Mouse (Mus musculus): Measurements from ENCODE around the gene Serpinb9. TPM values are rescaled to one million over a fixed set of nuclear protein-coding genes. Genes with fewer than 3 reads are reported as not detected.
"Not testable (repeated sequence)": the region's sequence is repeated elsewhere in the genome, so short reads cannot be mapped to it uniquely, and the experiment has no call there.

The Serpinb9 gene
- total RNA-seq, 2 experiments from 2014 or later: 3.4 to 4.1 TPM

DNA sequence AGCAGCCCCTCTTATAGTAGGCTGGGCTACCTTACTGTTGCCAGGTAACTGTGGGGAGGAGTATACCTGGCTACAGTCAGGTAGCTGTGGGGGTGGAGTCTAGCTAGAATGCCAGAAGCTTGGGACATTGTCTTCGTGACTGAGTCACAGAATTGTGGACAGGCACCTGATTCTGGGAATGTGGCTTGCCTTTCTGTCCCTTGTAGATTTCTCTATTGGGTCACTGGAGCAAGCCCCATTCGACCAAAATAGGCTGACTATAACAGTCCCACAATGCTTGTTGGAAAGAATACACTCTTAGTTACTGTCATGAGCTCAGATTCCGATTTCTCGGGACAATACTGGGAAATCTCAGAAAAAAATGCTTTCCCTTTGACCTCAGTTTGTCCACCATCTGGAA is 8.0 kb upstream of the Serpinb9 start:
- no peak for DNase-seq (ENCODE audit: low spot score in 2 of 2)

DNA sequence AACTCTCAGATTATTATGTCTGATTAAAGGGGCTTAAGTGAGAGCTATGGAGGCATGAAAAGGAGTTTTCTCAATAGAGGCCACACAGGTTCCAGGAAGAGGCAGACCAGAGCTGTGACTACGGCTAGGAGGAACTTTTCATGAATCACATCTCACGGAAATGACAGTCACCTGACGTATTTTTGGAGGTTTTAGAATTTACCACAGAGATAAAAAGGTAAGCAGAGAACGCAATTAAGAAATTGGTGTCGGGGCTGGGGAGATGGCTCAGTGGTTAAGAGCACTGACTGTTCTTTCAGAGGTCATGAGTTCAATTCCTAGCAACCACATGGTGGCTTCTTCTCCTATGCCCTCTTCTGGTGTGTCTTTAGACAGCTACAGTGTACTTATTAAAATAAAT is 1.7 kb upstream of the Serpinb9 start:
- DNase-seq (ENCODE audit: low spot score in 2 of 2): no peak

DNA sequence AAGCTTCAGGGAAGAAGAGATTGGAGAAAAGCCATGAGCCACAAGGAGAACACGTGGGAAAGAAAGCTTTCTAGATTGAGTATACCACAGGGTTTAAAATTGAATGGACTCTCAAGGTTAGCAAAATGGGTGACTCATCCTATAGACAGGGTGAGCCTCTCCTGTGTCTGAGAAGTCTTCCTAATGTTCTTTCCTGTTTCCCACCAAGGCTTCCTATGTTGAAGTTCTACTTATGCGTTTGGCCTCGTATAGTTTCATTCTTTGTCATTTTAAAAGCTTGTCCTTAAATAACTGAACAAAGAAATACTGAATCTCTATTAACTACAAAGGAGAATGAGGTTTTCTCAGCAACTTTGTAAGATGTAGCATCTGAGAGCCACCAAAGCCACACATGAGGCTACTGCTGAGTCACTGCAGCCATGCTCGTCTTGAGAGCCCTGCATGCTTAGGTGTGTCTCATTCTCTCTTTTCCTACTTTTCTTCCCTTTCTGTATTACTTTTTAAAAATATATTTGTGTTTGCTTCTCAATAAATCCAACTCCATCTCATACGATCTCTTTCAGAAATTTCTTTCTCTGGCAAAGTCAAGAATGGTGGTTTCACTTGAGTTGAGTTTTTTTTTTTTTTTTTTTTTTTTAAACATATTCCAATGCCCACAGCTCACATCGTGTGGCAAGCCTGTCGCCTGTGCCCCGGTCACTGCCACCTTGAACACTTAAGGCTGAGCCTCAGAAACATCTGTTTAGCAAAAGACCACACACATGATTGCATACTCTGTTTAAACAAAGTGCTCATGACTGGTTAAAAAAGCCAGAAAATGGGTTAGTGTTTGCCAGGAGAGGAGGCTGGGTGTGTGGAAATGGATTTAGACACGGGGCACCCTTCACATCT is 718 bp downstream of the Serpinb9 start:
- DNase-seq (ENCODE audit: low spot score in 2 of 2): no peak

DNA sequence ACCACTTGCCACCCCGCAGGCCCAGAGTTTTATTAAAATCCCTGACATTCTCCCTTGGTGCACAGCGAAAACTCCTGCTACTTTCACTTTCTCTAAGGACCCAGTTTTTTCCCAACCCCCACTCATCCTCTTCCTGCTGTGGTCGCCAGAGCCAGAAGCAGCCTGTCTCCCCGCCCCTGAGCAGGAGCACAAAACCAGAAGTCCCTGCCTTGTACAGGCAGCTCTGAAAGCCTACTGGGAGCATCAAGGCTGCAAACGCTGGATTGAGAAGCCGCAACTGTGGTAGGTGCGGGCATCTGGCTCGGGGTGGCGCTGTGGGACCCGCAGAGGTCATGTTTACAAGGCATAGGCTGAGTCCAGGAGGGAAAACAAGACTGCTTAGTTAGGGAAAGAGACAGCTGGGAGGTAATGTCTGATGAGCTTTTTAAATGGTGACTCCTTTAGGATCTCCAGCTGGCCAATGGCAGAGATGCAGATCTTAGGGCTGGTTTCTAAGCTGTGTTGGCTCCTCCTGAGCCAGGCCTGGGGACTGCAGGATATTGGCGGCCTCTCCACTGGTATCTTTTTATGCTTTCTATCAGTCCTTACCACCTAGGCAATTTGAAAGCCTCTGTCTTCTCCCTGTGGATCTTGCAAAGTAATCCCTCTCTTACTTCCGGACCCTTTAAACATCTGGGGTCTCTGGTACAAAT is 1.5 kb downstream of the Serpinb9 start:
- DNase-seq (ENCODE audit: low spot score in 2 of 2): peak; percentile 54 to 79

DNA sequence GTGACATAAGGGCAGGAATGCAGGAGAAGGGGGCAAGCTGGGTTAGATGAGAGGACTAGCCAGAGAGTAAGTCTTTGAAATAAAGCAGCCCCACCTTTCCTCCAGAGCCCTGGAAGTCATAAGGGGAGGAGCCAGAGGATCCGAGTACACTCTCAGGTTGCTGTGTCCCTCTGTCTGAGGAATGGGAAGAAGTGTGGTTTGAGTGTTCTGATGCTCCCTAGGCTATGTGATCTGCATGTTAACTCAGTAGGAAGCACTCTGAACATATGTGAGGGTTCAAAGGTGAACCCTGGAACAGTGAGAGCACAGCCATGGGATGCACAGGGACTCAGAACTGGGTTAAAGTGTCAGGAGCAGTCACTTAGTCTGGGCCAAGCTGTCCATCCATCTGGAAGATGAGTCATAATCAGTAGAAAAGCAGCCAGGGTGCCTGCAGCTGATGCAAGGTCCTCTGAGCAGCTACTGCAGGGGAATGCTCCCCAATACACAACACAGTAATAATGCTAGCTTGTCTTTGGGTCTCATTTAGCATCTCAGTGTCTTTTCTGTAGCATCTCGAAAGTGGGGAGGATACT is 2.5 kb downstream of the Serpinb9 start:
- no peak for DNase-seq (ENCODE audit: low spot score in 2 of 2)

DNA sequence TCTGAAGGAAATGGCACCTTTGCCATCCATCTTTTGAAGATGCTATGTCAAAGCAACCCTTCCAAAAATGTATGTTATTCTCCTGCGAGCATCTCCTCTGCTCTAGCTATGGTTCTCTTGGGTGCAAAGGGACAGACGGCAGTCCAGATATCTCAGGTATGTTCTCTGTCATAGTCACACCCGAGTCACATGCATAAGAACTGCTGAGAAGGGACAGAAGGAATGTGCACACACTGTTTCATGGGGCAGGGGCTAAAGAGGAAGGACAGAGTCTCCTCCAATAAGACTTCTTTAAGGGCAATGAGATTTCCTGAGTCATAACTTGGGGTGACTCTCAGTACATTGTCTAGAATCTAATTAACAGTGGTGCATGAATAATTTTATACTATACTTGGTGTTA is 3.5 kb downstream of the Serpinb9 start:
- DNase-seq (ENCODE audit: low spot score in 2 of 2): no peak

DNA sequence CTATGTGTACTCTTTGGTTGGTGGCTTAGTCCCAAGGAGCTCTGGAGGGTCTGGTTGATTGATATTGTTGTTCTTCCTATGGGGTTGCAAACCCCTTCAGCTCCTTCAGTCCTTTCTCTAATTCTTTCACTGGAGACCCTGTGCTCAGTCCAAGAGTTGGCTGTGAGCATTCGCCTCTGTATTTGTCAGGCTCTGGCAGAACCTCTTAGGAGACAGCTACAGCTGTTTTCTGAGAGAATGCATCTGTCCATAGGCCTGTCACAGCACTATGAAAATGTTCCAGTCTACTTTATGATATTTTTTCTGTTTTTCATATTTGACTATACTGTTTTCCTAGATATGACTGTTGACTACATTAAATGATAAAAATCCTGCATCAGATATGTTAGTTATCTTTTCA is 9.3 kb downstream of the Serpinb9 start:
- no peak for DNase-seq (ENCODE audit: low spot score in 2 of 2)

DNA sequence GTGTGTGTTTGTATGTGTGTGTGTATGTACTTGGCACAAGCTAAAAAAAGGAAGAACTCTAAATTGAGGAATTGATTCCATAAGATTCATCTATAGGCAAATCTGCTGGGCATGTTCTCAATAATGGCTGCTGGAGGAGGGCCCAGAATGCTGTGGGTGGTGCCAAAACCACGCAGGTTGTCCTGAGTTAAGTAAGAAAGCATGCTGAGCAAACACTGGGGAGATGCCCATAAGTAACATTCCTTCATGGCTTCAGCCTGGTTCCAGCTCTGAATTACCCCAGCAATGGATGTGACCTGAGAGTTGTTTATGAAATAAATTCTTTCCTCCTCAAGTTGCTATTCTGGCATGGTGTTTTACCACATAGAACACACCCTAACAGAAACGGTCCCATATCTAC is 10.2 kb downstream of the Serpinb9 start:
- DNase-seq (ENCODE audit: low spot score in 2 of 2): no peak

DNA sequence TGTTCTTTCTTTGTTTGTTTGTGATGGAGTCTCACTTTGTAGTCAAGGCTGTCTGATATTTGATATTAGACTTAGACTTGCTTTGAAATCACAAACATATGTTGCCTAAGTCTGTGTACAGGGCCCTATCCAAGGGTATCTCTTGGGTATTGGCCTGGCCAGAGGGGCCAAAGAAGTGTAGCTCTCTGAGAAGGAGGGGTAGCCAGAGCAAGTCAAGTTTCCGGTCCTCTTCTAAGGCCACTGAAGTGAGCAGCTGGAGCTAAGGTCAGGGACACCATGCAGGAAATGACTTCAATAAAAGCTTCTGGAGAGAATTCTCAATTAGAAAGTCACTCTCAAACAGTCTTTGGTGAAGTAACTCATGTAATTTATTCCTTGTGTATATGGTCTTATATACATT is 19.3 kb downstream of the Serpinb9 start:
- no peak for DNase-seq (ENCODE audit: low spot score in 2 of 2)

DNA sequence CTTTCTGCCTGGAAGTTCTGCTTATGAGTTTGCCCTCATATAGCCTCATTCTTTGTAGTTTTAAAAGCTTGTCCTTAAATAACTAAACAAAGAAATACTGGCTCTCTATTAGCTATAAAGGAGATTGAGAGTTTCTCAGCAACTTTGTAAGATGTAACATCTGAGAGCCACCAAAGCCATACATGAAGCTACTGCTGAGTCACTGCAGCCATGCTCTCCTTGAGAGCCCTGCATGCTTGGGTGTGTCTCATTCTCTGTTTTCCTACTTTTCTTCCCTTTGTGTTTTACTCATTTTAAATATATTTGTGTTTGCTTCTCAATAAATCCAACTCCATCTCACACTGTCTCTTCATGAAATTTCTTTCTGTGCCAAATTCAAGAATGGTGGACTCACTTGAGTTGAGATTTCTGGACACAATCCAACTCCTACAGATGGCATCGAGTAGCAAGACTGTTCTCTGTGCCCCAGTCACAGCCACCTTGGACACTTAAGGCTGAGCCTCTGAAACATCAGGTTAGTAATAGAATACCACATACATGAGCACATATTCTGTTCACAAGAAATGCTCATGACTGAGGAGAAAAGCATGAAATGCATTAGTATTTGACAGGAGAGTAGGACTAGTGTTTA is 23.5 kb downstream of the Serpinb9 start:
- DNase-seq (ENCODE audit: low spot score in 2 of 2): no peak

DNA sequence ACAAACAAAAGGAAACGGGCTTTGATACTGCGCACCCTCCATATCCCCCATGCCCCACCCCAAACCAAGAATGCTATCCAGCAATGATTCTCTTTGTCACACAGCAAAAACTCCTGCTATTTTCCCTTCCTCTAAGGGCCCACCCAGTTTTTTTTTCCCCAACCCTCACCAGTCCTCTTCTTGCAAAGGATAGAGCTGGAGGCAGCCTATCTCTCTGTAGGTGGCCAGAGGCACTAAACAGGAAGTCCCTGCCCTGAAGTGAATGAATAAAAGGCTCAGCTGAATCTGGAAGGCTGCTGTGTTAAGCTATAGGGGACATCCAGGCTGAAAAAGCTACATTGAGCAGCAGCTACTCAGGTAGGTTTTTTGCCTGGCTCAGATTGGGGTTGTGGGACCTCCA is 24.2 kb downstream of the Serpinb9 start, which contains the start of gene Serpinb9b:
Serpinb9b (plus strand) TSS at position 173 of the 400 bp plus-strand sequence.
- DNase-seq (ENCODE audit: low spot score in 2 of 2): no peak

DNA sequence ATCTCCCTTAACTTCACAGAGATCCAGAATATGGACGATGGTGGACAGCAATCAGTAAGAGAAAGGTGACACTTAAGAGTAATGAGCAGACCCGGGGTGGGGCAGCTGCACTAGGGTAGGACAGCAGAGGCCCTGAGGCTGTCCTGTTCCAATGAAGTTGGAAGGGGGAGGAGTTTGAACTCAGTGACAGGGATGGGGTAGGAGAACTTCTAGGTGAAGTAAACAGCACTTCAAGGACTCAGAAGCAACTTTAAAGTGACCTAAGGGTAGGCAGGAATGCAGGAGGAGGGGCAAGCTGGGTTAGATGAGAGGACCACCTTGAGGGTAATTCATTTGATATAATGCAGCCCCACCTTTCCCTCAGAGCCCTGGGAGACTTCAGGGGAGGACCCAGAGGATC is 25.1 kb downstream of the Serpinb9 start:
- DNase-seq (ENCODE audit: low spot score in 2 of 2): no peak

DNA sequence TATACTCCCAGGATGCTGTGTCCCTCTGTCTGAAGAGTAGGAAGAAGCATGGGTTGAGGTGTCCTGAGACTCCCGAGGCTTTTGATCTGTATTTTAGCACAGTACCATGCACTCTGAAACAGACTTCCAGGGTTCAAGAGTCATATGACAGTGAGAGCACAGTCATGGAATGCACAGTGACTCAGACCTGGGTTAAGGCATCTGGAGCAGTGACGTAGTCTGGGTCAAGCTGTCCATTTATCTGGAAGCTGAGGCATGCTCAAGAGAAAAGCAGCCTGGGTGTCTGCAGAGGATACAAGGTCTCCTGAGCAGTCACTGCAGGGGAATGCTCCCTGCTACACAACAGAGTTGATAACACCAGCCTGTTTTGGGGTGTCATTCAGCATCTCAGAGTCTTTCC is 25.5 kb downstream of the Serpinb9 start:
- DNase-seq (ENCODE audit: low spot score in 2 of 2): no peak

DNA sequence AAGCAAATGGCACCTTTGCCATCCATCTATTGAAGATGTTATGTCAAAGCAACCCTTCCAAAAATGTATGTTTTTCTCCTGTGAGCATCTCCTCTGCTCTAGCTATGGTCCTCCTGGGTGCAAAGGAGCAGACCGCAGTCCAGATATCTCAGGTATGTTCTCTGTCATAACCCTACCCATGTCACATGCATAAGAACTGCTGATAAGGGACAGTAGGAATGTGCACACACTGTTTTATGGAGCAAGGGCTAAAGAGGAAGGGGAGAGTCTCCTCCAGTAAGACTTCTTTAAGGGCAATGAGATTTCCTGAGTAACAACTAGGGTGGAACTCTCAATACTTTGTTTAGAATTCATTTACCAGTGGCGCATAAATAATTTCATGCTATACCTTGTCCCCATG is 26.4 kb downstream of the Serpinb9 start:
- not testable (repeated sequence) for DNase-seq (ENCODE audit: low spot score in 2 of 2)

DNA sequence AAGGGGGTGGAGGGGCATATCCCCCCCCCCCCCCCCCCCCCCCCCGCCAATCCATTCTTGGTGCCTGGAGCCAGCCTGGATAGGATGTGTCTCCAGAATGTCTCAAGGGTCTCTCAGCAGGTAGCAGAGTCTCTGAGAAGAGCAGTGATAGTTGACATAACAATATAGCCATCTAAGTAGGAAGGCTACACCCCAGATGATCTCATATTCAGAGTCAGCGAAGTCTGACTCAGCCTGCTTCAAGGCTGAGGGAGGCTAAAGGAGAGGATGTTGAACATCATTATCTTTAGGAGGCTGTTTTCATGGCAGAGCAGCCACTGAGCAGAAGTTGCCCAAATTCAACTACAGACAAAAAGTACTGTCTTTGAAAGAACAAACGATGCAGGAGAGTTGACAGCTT is 27.2 kb downstream of the Serpinb9 start:
- DNase-seq (ENCODE audit: low spot score in 2 of 2): no peak

DNA sequence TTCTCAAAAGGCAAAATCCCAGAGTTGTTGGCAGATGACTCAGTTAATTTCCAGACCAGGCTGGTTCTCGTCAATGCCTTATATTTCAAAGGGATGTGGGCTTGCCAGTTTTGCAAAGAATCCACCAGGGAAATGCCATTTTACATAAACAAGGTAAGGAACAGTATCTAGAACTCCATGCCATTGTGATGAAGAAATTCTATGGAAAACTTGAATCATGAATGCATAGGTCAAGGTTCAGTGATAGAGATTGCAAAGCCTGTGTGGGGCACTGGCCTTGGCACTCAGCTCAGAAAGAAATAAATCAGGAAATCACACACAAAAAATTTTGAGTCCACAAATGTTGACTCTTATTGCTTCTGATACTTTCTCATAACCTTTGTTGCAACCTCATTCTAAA is 32.5 kb downstream of the Serpinb9 start:
- DNase-seq (ENCODE audit: low spot score in 2 of 2): no peak

DNA sequence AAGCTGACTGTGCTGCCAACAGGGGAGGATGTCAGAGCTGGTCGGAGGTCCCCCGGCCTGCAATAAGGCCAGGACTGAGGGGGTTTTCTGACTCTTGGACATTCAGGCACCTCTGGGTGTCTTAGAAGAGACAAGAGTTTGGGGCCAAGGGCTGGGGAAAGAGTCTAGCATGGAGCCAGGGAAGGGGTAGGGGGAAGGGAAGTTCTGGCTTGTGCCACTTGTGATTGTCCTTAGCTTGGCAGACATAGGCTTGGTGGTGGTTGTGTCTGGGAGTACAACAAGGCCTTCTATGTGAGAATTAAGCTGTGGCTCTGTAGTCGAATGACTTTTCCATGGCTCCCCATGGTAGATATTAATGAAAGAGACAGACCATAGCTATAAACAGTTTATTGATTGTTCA is 40.5 kb downstream of the Serpinb9 start:
- no peak for DNase-seq (ENCODE audit: low spot score in 2 of 2)

DNA sequence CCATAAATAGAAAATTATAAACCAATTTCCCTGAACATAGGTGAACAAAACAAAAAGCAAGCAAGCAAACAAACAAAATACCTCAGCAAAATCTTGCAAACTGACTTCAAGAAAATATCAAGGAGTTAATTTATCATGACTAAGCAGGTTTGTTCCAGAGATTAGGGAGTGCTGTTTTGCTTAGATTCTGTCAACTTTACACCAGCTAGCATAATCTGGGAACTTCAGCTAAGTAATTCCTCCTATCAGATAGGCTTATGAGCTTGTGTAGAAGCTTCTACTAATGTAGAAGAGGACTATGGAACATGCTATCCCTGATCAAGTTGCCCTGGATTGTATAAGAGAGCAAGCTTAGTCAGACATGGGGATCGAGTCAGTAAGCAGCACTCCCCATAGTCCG is 44.2 kb downstream of the Serpinb9 start:
- DNase-seq (ENCODE audit: low spot score in 2 of 2): no peak

DNA sequence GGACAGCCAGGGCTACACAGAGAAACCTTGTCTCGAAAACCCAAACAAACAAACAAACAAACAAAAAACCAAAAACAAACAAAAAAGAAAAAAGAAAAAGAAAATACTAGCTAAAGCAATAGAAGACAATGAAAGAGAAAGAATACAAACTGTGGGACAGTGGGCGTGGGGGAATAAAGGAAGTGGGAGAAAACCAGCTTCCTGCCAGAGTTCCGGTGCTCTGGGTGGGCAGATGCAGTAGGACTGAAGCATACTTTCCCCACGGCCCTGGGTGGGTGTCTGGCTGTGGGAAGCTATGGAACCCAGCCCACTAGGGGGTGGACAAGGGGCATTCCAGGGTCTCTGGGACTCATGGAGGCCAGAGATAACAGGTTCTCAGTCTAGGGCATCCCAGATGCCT is 45.1 kb downstream of the Serpinb9 start:
- no peak for DNase-seq (ENCODE audit: low spot score in 2 of 2)

DNA sequence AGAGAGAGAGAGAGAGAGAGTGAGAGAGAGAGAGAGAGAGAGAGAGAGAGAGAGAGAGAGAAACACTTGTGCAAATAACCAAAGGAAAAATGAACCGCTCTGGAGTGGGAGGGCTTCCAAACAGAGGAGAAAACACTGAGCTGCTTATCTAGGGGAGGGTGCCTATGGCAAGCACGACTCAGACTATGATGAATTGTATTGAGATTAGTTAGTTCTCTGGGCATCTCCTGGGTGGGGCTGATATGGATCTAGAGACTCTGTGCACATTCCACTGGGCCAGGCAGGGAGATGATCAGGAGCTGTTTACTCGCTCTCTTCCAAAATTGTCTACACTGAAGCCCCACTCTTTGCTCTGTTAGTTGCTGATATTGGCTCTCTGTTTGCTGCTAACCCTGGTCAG is 48.6 kb downstream of the Serpinb9 start:
- no peak for DNase-seq (ENCODE audit: low spot score in 2 of 2)

DNA sequence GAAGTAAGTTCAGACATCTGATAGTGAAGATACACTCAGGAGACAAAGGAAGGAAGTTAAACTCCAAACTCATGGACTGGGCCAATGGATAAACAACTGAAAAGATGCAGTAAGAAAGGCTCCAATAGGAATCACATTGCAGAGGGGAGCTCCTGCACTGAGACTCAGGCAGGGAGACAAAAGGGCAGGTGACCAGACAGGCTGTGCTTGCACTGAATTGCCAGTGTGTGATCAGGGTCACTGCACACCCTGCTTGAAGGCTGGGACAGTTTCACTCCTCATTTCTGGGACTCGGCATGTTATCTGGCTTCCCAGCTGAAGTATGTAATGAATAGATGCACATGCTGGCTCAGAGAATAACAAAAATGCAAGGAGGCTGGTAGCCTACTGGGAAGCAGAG is 60.0 kb downstream of the Serpinb9 start:
- DNase-seq (ENCODE audit: low spot score in 2 of 2): no peak

Data from gastrocnemius, postnatal 4 days (tissue).